Mouse (Mus musculus): ENCODE data around the gene Strn. TPM values are rescaled to one million over a fixed set of nuclear protein-coding genes. Genes with fewer than 3 reads are reported as not detected.
A peak's percentile ranks its signal among the peaks of the same experiment; 100 is the strongest.

The Strn gene
- total RNA-seq (2015) (21.0 and 21.9 TPM in 2 replicates), total RNA-seq (2017) (35.2 and 42.5 TPM in 2 replicates)

GRCm38 (mm10) chr17:78737096-78737495, at the start of gene Strn:
Gene Strn (minus strand): TSS chr17:78737196.
- no peak for ATAC-seq (replicated peaks; ENCODE audit: poor library complexity)

- no peak for ATAC-seq (replicated peaks; ENCODE audit: poor library complexity)
These were observed 41.8 kb upstream of the Strn start for GRCm38 (mm10) chr17:78778765-78779164.

DNA sequence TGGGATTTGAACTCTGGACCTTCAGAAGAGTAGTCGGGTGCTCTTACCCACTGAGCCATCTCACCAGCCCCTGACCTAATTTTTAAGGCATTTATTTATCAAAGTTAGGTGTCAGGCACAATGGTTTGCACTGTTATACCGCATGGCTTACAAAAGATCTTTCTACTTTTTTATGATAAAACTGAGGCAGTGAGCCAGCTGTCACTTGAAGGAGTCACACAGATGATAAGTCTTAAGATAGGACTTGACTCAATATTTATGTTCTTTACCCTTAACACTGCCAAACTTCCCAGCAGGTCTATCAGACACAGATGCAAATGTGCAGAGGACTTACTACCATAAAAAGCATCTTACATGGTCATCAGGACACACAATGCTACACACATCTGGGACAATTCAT, 35.3 kb upstream of the Strn start:
- no peak for ATAC-seq (replicated peaks; ENCODE audit: poor library complexity)

- ATAC-seq (replicated peaks; ENCODE audit: poor library complexity): no peak
These were observed 33.9 kb upstream of the Strn start for GRCm38 (mm10) chr17:78770932-78771331.

- ATAC-seq (replicated peaks; ENCODE audit: poor library complexity): no peak
These were observed 32.3 kb upstream of the Strn start for GRCm38 (mm10) chr17:78769341-78769740.

DNA sequence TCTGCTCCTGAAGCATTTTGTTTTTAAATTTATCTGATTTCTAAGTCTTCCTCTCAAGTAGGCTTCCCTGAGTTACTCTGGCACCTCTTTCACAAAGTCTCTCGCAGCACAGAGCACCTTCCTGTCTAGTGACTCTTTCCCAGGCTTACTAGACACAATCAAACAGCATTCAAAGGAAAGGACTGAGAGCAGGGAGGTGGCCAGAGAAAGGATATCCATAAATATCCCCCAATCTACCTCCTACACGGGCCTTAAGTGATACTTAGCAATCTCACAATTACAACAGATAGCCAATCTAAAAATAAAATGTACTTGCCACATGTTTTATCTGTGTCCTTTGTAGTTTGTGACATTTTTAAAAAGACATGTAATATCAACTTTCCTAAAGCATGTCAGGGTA, 31.9 kb upstream of the Strn start:
- ATAC-seq (replicated peaks; ENCODE audit: poor library complexity): no peak

- no peak for ATAC-seq (replicated peaks; ENCODE audit: poor library complexity)
These were observed 30.6 kb upstream of the Strn start for GRCm38 (mm10) chr17:78767546-78767945.

DNA sequence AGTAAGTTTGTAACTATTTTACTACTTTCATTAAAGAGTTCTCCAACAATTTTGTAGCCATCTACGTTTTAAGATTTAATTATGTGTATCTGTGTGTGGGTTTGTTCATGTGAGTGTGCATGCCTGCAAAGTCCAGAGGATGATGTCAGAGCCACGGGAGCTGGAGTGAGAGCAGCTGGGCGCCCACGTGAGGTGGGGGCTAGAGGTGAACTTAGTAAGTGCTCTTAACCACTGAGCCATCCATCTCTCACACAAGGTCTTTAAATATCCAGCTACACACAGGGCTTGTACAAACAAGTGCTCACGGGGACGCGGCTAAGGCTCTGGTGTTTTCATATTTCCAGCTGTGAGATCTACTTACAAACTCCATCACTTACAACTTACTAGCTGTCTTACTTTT, 29.1 kb upstream of the Strn start:
- no peak for ATAC-seq (replicated peaks; ENCODE audit: poor library complexity)

GRCm38 (mm10) chr17:78763272-78763671, 26.3 kb upstream of the Strn start:
- ATAC-seq (replicated peaks; ENCODE audit: poor library complexity): peak; percentile 68; the same call in 1 of the 2 replicates

DNA sequence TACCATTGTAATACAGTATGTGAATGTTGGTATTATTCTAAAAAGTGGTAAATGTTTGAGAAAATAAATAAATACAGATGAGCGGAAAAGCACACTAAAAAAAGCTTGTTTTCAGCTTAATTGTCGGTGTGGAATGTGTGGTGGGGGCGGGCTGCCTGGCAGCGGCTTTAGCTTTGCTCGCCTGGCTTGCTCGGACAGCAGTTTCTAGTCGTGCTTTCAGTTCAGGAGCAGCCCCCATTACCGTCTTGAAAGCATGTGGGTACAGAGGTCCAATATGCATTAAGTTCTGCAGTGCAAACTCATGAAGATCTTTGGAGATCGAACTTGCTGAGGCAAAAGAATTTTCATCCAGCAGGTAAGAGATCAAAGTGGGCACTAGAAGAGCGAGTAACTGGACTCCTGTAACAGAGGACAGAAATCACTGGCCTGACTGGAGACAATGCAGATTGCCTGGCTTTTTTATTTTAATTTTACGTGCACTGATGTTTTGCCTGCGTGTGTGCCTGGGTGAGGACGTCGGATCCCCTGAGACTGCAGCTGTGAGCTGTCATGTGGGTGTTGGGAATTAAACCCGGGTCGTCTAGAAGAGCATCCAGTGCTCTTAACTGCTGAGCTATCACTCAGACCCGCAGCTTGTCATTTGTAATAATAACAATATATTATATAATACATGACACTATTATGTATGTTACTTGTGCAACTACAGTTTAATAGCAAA, 16.1 kb upstream of the Strn start:
- ATAC-seq (replicated peaks; ENCODE audit: poor library complexity): no peak

- ATAC-seq (replicated peaks; ENCODE audit: poor library complexity): no peak
These were observed 15.1 kb upstream of the Strn start for GRCm38 (mm10) chr17:78752064-78752463.

DNA sequence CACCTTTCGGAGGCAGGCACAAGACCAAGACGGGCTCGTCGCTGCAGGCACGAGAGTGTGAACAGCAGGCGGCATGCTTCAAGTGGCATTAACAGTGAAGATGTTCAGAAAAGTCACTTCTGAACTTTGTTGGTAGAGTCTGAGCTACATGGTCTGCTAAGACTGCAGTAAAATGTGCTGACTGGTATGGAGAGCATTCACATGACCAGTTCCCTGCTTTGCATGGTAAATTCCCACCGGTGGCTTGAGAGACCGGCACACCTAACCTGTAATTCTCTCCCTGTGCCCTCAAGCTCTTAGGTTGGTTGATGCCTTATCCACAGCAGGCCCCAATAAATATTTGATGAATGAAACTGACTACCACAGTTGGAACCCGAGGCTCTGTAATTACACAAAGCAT, 11.4 kb upstream of the Strn start:
- no peak for ATAC-seq (replicated peaks; ENCODE audit: poor library complexity)

DNA sequence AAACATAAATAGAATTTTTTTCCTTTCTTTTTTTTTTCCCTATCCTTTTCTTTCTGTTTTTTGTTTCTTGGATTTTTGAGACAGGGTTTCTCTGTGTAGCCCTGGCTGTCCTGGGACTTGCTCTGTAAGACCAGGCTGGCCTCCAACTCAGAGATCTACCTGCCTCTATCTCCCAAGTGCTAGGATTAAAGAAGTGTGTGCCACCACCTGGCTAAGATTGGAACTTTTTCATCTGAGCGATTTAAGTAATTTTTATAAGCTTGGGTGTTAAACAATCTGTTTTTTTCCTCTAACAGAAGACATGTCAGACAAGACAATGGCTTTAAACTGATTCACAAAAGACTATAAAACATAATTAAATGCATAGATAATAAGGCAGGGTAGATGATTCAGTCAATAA, 1.4 kb upstream of the Strn start:
- ATAC-seq (replicated peaks; ENCODE audit: poor library complexity): no peak

DNA sequence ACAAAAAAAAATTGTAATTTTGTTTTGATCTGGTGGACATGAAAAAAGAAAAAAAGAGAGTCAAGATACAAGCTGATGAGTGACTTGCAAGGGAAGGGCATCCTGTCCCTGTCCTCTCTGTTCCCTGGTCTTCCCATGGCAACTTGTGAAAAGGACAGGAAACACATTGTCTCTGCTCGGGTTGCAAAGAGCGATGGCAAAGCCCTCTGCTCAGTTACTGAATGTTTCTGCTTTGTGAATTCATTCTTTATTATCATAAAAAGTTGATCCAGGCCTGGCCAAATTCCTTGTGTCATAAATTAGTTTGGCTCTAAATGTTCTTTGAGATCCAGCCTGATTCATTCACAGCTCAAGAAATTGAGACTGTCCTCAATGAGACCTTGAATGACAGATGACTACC, 775 bp upstream of the Strn start:
- ATAC-seq (replicated peaks; ENCODE audit: poor library complexity): no peak

DNA sequence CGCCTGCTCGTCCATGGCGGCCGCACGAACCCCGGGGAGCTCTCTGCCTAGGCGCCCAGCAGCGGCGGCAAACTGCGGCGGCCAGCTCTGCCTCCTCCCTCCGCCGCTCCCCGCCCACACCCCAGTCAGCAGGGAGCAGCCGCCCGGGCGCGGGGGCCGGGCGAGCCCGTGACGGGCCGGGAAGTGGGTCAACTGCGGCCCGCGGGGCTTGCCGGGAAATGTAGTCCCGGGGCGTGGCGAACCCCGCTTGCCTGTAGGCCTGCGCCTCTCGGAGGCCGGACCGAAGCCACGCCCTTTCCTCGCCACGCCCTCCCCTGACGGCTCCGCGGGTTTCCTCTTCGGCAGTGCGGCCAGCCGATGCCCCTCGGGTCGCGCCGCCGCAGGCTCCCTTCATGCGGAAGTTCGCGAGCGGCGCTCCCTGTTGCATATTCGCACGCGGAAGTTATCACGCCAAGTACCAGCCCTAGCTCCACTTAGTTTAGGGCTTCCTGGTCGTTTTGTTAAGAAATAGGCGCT, 465 bp downstream of the Strn start:
- ATAC-seq (replicated peaks; ENCODE audit: poor library complexity): peak; percentile 91

DNA sequence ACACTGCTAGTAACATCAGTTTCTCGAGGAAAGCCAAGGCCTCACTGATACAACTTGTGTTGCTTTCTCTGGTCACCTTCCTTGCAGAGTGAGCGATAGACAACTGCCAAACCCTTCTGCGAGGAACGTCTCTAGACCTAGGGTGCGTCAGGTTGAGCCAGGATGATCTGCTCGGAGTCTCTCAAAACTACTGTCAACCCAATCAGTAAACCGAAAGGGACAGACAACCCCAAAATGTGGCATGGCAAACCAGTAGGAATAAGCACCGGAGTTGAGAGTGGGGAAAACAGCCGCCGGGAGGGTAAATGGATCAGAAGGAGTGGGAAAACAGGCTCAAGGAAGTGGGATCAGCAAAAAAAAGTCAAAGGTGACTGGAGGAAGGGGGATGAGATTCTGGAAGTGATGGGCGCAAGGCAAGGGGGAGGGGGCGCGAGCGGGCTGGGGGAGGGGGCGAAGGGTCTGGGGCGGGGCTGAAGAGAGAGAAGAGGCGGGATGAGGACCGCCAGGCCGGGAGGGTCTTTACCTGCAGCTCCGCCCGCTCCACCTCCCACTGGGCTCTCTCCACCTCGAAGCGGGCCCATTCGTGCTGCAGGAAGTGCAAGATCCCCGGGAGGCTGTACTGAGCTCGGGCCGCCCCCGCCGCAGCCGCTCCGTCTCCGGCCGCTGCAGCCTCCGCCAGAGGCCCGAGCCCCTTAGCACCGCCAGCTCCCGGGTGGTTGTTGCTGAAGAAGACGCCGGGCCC, 1.1 kb downstream of the Strn start:
- ATAC-seq (replicated peaks; ENCODE audit: poor library complexity): peak; percentile 5; the same call in 1 of the 2 replicates

- no peak for ATAC-seq (replicated peaks; ENCODE audit: poor library complexity)
These were observed 2.2 kb downstream of the Strn start for GRCm38 (mm10) chr17:78734806-78735205.

GRCm38 (mm10) chr17:78732056-78732455, 4.9 kb downstream of the Strn start:
- ATAC-seq (replicated peaks; ENCODE audit: poor library complexity): no peak

GRCm38 (mm10) chr17:78726746-78727449, 10.1 kb downstream of the Strn start:
- no peak for ATAC-seq (replicated peaks; ENCODE audit: poor library complexity)

DNA sequence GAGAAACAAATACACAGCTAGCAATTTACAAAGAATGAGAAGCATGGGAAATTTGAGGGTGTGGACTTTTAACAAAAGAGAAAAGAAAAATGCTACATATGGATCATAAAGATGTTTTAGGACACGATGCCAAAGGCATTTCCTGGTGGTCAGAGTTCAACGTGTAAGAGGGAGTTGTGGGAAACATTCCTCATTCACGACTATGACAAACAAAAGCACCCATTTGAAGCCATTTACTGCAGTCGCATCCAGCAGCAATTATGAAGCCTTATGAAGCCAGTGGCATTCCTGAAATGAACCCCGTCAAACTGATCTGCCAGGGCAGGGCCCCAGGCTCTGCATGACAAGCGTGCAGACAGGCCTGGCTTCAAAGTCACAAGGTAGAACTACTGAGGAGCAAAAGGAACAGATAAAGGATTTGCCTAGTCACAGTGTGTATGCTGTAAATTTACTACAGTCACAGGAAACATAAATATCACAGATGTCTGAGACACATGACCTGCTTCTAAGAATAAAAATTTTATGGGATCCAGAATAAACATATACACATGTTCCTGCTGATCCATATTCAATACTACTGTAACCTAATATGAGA, 12.4 kb downstream of the Strn start:
- peak; percentile 94 for ATAC-seq (replicated peaks; ENCODE audit: poor library complexity)

- no peak for ATAC-seq (replicated peaks; ENCODE audit: poor library complexity)
These were observed 15.3 kb downstream of the Strn start for GRCm38 (mm10) chr17:78721690-78722089.
